Mouse (Mus musculus): ENCODE measurements around the gene Atp4a. TPM values are rescaled to one million over a fixed set of nuclear protein-coding genes. Genes with fewer than 3 reads are reported as not detected.
"Not testable (repeated sequence)": the region's sequence is repeated elsewhere in the genome, so short reads cannot be mapped to it uniquely, and the experiment has no call there.

Atp4a gene
- total RNA-seq, 2 experiments from 2014 or later: 0.27 to 0.28 TPM

DNA sequence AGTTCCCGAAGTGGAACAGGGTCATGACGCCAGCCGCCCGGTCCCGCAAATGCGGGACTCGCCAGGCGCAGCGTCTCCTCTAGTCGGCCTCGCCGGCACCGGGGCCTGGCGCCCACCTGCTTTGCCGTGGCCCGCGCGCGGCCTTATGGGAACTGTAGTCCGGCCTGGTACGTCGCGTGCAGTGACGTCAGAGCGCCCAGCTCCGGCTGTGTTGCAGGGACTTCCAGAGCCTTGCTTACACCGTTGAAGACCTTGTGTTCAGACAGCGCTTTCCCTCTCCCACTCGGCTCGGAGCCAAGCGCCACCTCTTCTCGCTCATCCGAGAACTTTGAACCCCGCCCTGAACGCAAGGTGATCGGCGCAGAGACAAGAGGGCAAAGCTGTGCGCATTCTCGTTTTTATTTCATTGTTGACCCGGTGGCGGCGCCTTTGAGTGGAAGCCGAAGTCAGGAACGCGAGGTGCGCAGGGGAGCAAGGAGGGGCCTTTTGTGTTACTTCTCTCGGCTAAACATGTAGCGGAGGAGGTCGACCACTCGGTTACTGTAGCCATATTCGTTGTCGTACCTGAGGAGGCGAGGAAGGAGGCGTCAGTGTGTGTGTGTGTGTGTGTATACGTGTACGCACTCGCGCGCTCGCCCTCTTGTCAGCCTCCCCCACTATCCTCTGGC is 17.5 kb downstream of the Atp4a start, which contains the start of gene Tmem147:
Tmem147 (minus strand) TSS at position 145 of the 668 bp plus-strand sequence.
- peak; percentile 90 to 92 for DNase-seq
- intact Hi-C loops (cut with DNase I): loop anchor here (5.0 to 10.0 kb wide), 2 partner anchors 82 to 195 kb away; partner anchors contain the start of gene Arhgap33

DNA sequence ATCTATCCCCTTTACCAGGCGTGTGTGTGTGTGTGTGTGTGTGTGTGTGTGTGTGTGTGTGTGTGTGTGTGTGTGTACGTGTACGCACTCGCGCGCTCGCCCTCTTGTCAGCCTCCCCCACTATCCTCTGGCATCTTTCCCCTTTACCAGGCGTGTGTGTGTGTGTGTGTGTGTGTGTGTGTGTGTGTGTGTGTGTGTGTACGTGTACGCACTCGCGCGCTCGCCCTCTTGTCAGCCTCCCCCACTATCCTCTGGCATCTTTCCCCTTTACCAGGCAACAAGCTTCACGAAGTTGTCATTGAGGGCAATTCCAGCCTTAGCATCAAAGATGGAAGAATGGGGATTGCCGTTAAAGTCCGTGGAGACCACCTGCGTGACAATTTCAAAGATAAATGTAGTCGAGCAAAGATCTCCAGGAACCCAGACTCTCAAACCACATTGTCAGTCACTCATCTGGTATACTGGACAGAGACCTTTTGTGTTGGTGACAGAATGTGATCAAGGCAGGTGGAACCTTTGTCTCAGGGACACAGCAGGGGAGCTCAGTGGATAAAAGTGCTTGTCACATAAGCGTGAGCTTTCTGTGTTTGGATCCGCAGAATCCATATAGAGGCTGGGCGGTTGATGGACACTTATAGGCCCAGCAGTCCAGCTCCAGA is 18.2 kb downstream of the Atp4a start:
- intact Hi-C loops (cut with DNase I): loop anchor here (5.0 to 10.0 kb wide), 2 partner anchors 83 to 195 kb away; partner anchors contain the start of gene Arhgap33

DNA sequence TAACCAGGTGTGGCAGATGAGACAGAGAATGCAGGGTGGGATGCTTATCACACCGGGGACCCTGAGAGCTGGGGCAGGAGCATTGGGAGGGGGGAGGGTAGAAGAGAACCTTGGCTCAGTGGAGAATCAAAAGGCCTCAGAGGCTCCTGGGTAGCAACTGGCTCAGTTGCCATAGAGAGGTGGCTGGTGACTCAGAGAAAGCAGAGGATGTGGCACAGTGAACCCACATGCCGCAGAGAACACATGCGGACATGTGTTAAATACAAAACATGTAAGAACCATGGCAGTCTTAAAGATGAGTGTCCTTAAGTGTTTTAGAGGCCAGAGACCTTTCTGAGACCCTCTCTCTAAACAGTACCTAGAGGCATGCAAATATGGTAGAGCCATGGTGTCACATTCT is 24.2 kb downstream of the Atp4a start:
- intact Hi-C loops (cut with DNase I): loop anchor here (10.0 kb wide), 1 partner anchor 201 kb away; the partner anchor contains the start of gene Arhgap33
- DNase-seq: no peak

More for the DNA sequence above, 18.2 kb downstream of the Atp4a start:
- DNase-seq: not testable (repeated sequence)

DNA sequence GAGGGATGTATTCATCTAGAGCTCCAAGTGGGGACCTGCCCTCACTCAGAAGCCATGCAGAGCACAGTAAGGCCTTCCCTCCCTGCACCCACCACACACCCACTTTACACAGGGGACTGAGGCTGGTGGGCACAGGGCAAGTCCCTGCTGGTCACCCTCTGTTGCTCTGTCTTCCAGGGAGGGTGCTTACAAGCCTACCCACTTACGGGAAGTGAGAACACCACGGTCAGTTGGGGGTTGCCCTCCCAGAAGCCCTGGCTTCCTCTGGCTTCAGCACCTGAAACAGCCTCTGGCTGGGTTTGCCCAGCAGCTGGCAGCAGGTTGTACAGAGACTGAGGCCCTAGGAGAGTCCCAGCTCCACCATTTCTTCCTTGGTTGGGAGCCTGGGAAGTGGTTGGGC is 30.6 kb downstream of the Atp4a start:
- DNase-seq; intact Hi-C loops (cut with DNase I): not testable (repeated sequence)

DNA sequence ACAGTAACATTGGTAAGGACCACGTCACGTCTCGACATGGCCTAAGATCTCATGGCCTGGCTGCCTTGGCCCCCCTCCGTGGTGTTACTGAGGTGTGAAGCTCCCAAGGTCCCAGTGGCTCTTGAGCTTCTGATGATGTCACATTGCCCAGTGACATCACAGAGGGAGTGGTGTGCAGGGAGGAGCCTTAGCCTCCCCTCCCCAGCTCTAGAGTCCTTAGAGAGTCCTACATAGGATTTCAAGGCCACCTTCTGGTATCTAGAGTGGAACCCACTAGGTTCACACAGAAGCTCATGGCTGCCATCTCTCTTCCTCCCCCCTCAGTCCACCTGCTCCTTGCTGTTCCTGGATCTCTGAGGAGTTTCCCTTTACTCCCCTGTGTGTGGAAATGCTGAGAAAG is 31.6 kb downstream of the Atp4a start, which contains the start of gene Gapdhs:
Gapdhs (minus strand) TSS at position 65 of the 400 bp plus-strand sequence.
- intact Hi-C loops (cut with DNase I); DNase-seq: not testable (repeated sequence)

DNA sequence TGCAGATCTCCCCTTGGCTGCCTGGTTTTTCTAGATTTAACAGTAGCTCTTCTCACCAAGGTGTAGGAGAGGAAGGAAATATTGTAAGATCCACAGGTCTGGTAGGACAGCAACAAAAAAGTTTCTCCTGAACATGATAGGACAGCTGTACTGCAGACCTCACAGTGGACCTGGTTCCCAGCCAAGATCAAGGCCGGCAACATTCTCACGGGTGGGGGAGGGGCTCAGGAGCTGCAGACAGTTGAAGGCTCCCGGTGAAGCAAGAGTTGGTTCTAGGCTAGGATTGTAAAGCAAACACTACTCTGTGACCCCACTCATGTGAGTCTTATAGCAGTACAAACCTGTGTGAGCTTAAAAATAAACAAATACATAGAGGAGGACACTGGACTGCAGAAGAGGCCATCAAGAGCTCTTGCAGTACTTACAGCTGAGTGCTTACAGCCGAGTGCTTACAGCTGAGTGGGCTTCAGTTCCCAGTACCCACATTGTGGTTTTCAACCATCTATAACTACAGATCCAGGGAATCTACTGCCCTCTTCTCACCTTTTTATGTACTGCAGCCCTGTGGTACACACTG is 32.1 kb downstream of the Atp4a start:
- intact Hi-C loops (cut with DNase I): no loop called here
- DNase-seq: no peak

DNA sequence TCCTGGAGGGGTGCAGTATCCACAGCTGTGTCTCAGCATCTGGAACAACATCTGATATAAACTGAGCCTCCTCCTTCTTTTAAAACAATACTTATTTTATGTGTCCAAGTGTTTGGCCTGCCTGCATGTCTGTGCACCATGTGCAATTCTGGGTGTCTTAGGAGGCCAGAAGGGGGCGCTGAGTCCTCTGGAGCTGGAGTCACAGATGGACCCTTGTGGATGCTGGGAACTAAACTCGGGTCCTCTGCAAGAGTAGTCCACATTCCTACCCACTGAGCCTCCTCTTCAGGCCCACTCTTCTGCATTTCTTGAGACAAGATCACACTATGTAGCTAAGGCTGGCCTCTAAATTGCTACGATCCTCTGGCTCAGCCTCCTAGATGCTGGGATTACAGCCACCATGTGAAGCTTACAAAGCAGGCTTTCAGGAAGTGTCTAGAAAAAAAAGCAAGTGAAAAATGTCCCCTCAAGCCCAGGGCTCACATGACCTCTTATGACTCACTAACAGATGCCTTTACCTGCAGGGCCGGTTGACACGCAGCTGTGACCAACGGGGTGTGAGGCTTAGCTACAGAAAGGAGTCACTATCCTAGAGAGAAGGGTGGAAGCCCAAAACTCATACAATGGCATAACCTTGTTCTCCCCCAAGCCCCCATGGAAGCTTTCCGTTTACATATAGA is 35.7 kb downstream of the Atp4a start:
- DNase-seq: no peak
- intact Hi-C loops (cut with DNase I): no loop called here

DNA sequence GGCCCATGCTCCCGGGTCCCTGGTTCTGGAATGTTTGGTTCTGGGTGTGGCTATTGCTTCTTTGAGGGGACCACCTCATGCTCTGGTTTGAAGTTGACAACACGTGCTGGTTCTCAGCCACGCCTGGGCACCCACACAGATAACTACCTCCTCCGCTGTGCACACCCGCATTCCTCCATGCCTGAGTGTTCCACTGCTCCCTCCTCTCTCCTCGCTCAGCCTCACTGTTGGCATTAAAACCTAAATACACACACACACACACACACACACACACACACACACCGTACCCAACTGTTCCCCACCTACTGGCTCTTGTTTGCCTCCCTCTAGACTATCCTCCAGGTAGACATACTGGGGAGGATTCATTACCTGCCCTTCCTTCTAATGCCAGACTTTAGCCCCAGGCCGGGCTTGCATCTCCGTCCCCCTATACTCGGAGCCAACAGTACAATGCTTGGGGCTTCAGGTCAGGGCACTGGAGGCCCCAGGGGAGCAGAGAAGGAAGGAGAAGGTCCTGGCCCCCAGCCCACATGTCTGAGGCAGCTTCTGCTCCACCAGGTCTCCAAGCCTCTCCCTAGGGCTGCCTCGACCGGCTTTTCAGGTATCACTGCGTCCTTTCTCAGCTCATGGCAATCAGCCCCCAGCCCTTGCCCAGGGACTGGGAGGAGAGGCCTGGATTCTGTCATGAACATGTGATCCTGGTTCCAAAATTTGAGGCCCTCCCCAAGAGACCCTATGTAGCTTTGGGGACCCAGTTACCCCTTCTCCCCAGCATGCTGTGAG is 38.0 kb downstream of the Atp4a start:
- intact Hi-C loops (cut with DNase I): no loop called here
- no peak for DNase-seq

DNA sequence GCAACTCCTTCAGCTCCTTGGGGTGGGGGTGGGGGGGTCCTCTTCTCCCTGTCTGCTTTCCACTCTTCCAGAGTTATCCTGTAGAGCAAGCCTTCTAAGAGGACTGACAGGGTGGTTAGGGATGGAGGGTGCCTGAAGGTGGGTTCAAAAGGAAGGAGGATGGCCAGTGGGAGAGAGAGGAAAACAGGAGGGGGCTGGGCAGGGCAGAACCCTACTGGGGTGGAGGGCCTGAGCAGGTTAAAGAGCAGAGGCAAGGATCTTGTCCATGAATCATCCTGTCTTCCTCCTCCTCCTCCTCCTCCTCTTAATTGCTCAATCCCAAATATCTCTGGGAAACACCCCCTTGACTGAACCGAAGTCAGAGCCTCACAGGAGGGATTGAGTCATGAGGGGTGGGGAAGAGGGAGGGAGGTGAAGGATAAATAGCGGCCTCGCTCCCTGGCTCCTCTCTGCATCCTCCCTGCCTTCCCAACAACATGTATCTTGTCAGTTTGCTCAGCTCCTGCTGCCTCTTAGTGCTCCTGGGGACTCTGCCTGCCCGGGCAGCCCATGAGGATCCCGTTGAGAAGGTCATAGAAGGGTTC is 39.2 kb downstream of the Atp4a start, which contains the start of gene Sbsn:
Sbsn (plus strand) TSS at position 386 of the 584 bp plus-strand sequence.
- intact Hi-C loops (cut with DNase I): no loop called here
- DNase-seq: no peak

DNA sequence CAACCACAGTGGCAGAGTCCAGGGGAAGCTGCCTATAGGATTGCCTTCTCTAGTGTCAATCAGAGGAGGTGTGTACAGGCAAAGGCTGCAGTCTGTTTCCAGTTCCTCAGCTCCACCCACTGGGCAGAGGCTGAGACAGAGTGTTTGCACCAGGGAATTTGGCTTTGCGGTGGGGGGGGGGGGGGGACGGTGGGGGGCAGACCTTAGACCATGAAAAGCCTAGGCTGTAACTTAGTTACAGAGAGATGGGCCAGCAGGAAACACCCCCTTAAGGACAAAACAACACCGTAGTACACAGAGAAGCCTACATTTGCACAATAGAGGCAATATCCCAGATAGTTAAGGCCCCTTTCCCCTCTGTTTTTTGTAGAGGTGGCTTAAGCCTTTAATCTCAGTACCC is 45.0 kb downstream of the Atp4a start:
- DNase-seq: no peak
- intact Hi-C loops (cut with DNase I): no loop called here

DNA sequence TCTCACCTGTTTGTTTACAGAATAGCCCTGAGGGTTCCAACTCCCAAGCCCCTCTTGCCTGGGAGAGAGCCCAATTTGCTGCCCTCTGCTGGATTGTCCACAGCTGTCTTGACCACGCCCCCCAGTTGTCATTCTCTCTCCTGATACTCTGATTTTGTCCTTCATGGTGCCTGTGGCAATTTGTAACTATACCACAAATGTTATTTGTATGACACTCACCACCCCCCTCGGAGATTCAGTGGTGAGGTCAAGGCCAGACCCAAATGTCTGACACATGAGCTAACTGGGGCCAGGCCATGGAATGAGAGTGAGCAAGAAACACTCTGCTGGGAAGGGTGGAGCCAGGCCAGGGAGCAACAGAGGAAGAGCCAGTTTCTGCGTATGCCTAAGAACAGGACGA is 46.8 kb downstream of the Atp4a start:
- DNase-seq: peak in 1 of 2 experiments; percentile 15
- intact Hi-C loops (cut with DNase I): no loop called here

DNA sequence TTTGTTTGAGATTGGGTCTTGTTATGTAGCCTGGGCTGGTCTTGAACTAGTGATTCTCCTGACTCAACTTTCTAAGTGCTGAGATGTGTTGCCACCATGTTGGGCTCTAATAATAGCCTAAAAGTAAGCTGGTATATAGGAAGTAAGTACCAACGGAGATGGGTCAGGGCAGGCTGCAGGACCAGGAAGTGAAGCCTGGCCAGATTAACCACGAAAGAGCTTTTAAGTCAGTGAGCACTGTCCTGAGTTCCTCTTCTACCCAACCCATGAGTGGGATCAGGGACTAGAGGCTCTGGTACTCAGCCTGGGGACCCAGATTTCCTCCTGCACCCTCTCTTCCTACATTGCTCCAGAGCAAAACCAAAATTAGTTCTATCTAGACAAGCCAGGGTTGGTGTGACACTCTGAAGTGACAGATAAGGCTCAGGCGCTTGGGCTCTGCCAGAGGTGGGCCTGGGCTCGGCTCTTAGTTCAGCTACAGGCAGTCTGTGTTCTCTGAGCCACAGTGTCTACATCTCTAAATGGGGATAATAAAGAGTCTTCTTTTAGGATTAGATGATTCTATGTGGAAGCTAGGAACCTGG is 49.9 kb downstream of the Atp4a start:
- intact Hi-C loops (cut with DNase I): no loop called here
- no peak for DNase-seq

DNA sequence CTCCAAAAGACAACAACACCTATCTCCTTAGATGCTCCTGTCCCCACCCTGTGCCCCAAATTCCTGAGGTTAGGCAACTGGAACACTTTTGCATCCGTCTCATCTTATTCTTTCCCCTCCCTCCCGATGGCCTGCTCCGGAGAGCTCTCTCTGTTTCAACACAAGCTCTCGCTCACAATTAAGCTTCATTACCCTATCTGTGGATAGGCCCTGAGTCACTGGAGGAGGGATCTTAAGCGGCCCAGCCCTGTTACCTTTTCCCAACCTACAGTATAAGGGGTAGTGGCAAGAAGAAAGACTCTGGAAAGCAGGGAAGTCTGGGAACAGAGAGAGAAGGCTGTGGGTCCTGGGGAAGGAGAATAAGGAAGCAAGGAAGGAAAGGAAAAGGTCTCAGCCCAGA is 51.4 kb downstream of the Atp4a start, which contains the start of gene Dmkn:
Dmkn (plus strand) TSS at position 301 of the 400 bp plus-strand sequence.
- intact Hi-C loops (cut with DNase I): no loop called here
- no peak for DNase-seq

DNA sequence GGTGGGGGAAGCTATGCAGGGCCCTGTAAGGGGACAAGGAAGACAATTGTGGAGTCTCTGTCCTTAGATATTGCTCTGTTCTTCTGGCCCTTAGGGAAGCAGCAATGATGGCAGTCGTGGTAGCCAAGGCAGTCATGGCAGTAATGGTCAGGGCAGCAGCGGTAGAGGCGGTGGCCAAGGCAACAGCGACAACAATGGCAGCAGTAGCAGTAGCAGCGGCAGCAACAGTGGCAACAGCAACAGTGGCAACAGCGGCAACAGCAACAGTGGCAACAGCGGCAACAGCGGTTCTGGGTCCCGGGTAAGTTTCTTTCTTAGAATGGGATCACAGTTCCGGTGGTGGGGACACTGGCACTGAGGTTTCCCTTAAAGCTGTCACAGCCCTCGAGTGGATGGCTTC is 53.2 kb downstream of the Atp4a start:
- intact Hi-C loops (cut with DNase I): no loop called here
- no peak for DNase-seq

DNA sequence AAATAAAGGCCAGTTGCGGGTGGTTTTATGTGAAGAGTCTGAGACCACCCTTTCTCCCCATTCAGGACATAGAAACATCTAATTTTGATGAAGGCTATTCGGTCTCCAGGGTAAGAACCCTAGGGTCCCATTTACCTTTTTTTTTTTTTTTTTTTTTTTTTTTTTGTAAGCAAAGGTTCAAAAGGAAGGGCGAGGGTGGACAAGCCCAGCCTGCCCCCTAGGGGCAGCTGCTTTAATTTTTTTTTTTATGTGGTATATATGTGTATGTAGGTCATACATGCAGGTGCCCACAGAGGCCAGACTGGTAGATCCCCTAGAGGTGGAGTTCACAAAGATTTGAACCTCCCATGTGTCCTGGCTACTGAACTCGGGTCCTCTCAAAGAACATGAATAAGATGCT is 54.4 kb downstream of the Atp4a start:
- intact Hi-C loops (cut with DNase I): no loop called here
- DNase-seq: no peak

DNA sequence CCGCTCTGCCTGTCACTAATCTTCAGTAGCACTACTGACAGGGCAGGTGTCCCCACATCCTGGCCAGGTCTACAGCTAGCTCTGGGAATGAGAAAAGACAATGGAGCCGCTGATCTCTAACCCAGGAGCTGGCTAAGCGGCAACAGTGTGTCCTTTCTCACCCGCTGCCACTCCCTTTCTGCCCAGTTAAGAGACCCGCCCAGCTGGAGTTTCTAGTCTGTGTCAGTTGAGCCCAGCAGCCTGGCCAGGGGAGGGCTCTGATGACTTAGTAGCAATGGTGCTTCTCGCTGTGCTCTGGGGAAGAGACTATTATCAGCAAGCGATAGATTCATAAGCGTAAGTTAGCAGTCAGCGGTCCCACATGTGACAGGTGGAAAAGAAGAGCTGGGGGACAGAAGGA is 57.2 kb downstream of the Atp4a start:
- intact Hi-C loops (cut with DNase I): no loop called here
- no peak for DNase-seq
